Mouse (Mus musculus) hindbrain, embryonic 15.5 days (tissue): ENCODE data around the gene Prkch. TPM values are rescaled to one million over a fixed set of nuclear protein-coding genes. Genes with fewer than 3 reads are reported as not detected.

Experiments
- ATAC-seq: fragments of 200-750 bp; cut with Nextera tagmentation; 2 replicates; pipeline ENCODE4 v1.8.0; 2017; ENCODE audit warnings: low read depth, moderate number of reproducible peaks, moderate TSS enrichment; ENCODE audit not compliant: low FRiP score
- H3K27ac ChIP-seq: fragments of 300-500 bp; sonication (generic); replicated peaks from 2 replicates; pipeline ENCODE4 v1.5.1; 2015; ENCODE audit warnings: mild to moderate bottlenecking, inconsistent platforms
- H3K27me3 ChIP-seq: fragments of 300-500 bp; sonication (generic); 2 replicates; pipeline ENCODE4 v1.6.1; 2015; ENCODE audit warnings: control low read depth, inconsistent platforms
- H3K36me3 ChIP-seq: fragments of 300-500 bp; sonication (generic); 2 replicates; pipeline ENCODE4 v1.6.1; 2015; ENCODE audit warnings: control low read depth, inconsistent platforms
- H3K4me1 ChIP-seq: fragments of 300-500 bp; sonication (generic); replicated peaks from 2 replicates; pipeline ENCODE4 v1.6.1; 2015; ENCODE audit warnings: control low read depth, inconsistent platforms
- H3K4me2 ChIP-seq: fragments of 300-500 bp; sonication (generic); 2 replicates; pipeline ENCODE4 v1.6.1; 2015; ENCODE audit warnings: moderate library complexity, mild to moderate bottlenecking, inconsistent platforms
- H3K4me3 ChIP-seq: fragments of 300-500 bp; sonication (generic); 2 replicates; pipeline ENCODE4 v1.5.1; 2015; ENCODE audit warnings: mild to moderate bottlenecking, inconsistent platforms
- H3K9ac ChIP-seq: fragments of 300-500 bp; sonication (generic); 2 replicates; pipeline ENCODE4 v1.6.1; 2015; ENCODE audit warnings: inconsistent platforms
- H3K9me3 ChIP-seq: fragments of 300-500 bp; sonication (generic); 2 replicates; pipeline ENCODE4 v1.6.1; 2016; ENCODE audit warnings: control low read depth, inconsistent platforms
- WGBS: fragments of 180-500 bp; shearing (Covaris S2); methylation state at CpG from one replicate; pipeline ENCODE4 v1.1.7; 2015; 5-methylcytosine and 5-hydroxymethylcytosine counted together
- polyA plus RNA-seq: library from polyadenylated mRNA; unstranded; fragments of >200 nt; fragmentation: Nextera tagmentation; extraction: Ambion mirVana; gene quantifications from 2 replicates; pipeline ENCODE4 v1.2.1, GENCODE M21; 2015

Gene Prkch
- polyA plus RNA-seq, 1 experiment from 2014 or later = 8.6 TPM

GRCm38 (mm10) chr12:73746072-73746471 lies 161.5 kb downstream of the Prkch start:
- Histone ChIP-seq H3K4me1 (no peaks in the 10 kb centered on the region), H3K4me2 (no peak overlapping the region), H3K36me3 (no peaks in the 10 kb centered on the region), H3K27me3 (no peaks in the 10 kb centered on the region), H3K4me3 (no peak overlapping the region), H3K9me3 (no peaks in the 10 kb centered on the region), H3K9ac (no peak overlapping the region), H3K27ac (no peak overlapping the region)
- WGBS = 92% methylated on average over 6 of the region's 6 CpGs
- no peak for ATAC-seq

GRCm38 (mm10) chr12:73748373-73748772 lies 163.8 kb downstream of the Prkch start:
- no peak overlapping the region for H3K27ac ChIP-seq
- no peaks in the 10 kb centered on the region for H3K9me3 ChIP-seq
- H3K9ac ChIP-seq = no peak overlapping the region
- no peaks in the 10 kb centered on the region for H3K27me3 ChIP-seq
- no peak overlapping the region for H3K4me2 ChIP-seq
- H3K36me3 ChIP-seq = no peaks in the 10 kb centered on the region
- WGBS = 92% methylated on average over 3 of the region's 3 CpGs
- H3K4me3 ChIP-seq = no peak overlapping the region
- H3K4me1 ChIP-seq = no peaks in the 10 kb centered on the region
- no peak for ATAC-seq

- H3K9ac ChIP-seq = no peak overlapping the region
- no peak overlapping the region; the same call in 1 of the 2 replicates for H3K27ac ChIP-seq
- peaks cover 6% of the 10 kb centered on the region; the same call in 1 of the 2 replicates for H3K4me1 ChIP-seq
- H3K4me2 ChIP-seq = no peak overlapping the region
- H3K36me3 ChIP-seq = no peaks in the 10 kb centered on the region
- no peak for ATAC-seq
- WGBS = 72% methylated on average over 9 of the region's 9 CpGs
- H3K27me3 ChIP-seq = no peaks in the 10 kb centered on the region
- no peak overlapping the region for H3K4me3 ChIP-seq
- H3K9me3 ChIP-seq = no peaks in the 10 kb centered on the region
Observed at GRCm38 (mm10) chr12:73754476-73755150, 170.0 kb downstream of the Prkch start.

GRCm38 (mm10) chr12:73755646-73756045 lies 171.1 kb downstream of the Prkch start:
- Histone ChIP-seq H3K4me2 (no peak overlapping the region), H3K4me1 (peaks cover 6% of the 10 kb centered on the region; the same call in 1 of the 2 replicates), H3K36me3 (no peaks in the 10 kb centered on the region), H3K9me3 (no peaks in the 10 kb centered on the region), H3K4me3 (no peak overlapping the region), H3K27me3 (no peaks in the 10 kb centered on the region), H3K9ac (no peak overlapping the region), H3K27ac (no peak overlapping the region)
- WGBS = 88% methylated on average over 8 of the region's 8 CpGs
- ATAC-seq = no peak

- H3K9me3 ChIP-seq = no peaks in the 10 kb centered on the region
- H3K27ac ChIP-seq = no peak overlapping the region
- H3K36me3 ChIP-seq = no peaks in the 10 kb centered on the region
- no peak for ATAC-seq
- peaks cover 6% of the 10 kb centered on the region; the same call in 1 of the 2 replicates for H3K4me1 ChIP-seq
- 90% methylated on average over 6 of the region's 6 CpGs for WGBS
- H3K4me3 ChIP-seq = no peak overlapping the region
- H3K27me3 ChIP-seq = no peaks in the 10 kb centered on the region
- H3K9ac ChIP-seq = no peak overlapping the region
- H3K4me2 ChIP-seq = no peak overlapping the region
Observed at GRCm38 (mm10) chr12:73756527-73756926, 171.9 kb downstream of the Prkch start.

GRCm38 (mm10) chr12:73762001-73762400 lies 177.4 kb downstream of the Prkch start:
- Histone ChIP-seq H3K4me2 (no peak overlapping the region), H3K27me3 (no peaks in the 10 kb centered on the region), H3K36me3 (no peaks in the 10 kb centered on the region), H3K27ac (no peak overlapping the region), H3K9ac (no peak overlapping the region), H3K4me3 (no peak overlapping the region), H3K4me1 (peaks cover 3% of the 10 kb centered on the region; the same call in 1 of the 2 replicates), H3K9me3 (no peaks in the 10 kb centered on the region)
- no peak for ATAC-seq
- 71% methylated on average over 6 of the region's 6 CpGs for WGBS

- Histone ChIP-seq H3K9ac (no peak overlapping the region), H3K36me3 (no peaks in the 10 kb centered on the region), H3K9me3 (no peaks in the 10 kb centered on the region), H3K4me1 (peaks cover 3% of the 10 kb centered on the region; the same call in 1 of the 2 replicates), H3K4me3 (no peak overlapping the region), H3K4me2 (no peak overlapping the region), H3K27ac (no peak overlapping the region), H3K27me3 (no peaks in the 10 kb centered on the region)
- 69% methylated on average over 3 of the region's 3 CpGs for WGBS
- no peak for ATAC-seq
Observed at GRCm38 (mm10) chr12:73762762-73763161, 178.2 kb downstream of the Prkch start.

- ATAC-seq = no peak
- WGBS = 69% methylated on average over 15 of the region's 15 CpGs
- Histone ChIP-seq H3K4me2 (no peak overlapping the region), H3K4me1 (peaks cover 3% of the 10 kb centered on the region; the same call in 1 of the 2 replicates), H3K27me3 (no peaks in the 10 kb centered on the region), H3K9ac (no peak overlapping the region), H3K27ac (no peak overlapping the region), H3K4me3 (no peak overlapping the region), H3K36me3 (no peaks in the 10 kb centered on the region), H3K9me3 (no peaks in the 10 kb centered on the region)
Observed at GRCm38 (mm10) chr12:73764649-73765525, 180.3 kb downstream of the Prkch start.

- 92% methylated on average over 8 of the region's 8 CpGs for WGBS
- Histone ChIP-seq H3K4me2 (no peak overlapping the region), H3K9me3 (no peaks in the 10 kb centered on the region), H3K36me3 (no peaks in the 10 kb centered on the region), H3K4me1 (peaks cover 3% of the 10 kb centered on the region; the same call in 1 of the 2 replicates), H3K27ac (no peak overlapping the region), H3K9ac (no peak overlapping the region), H3K4me3 (no peak overlapping the region), H3K27me3 (no peaks in the 10 kb centered on the region)
- no peak for ATAC-seq
Observed at GRCm38 (mm10) chr12:73766152-73766551, 181.6 kb downstream of the Prkch start.

- WGBS = 55% methylated on average over 5 of the region's 5 CpGs
- Histone ChIP-seq H3K27ac (0 out of 2 replicates have a peak overlapping the region, but pooled peaks have one; percentile 25), H3K36me3 (no peaks in the 10 kb centered on the region), H3K9me3 (no peaks in the 10 kb centered on the region), H3K9ac (no peak overlapping the region), H3K27me3 (no peaks in the 10 kb centered on the region), H3K4me1 (peaks cover 3% of the 10 kb centered on the region; the same call in 1 of the 2 replicates), H3K4me3 (no peak overlapping the region), H3K4me2 (no peak overlapping the region)
- no peak for ATAC-seq
Observed at GRCm38 (mm10) chr12:73768788-73769187, 184.2 kb downstream of the Prkch start.

GRCm38 (mm10) chr12:73769536-73769935 lies 184.9 kb downstream of the Prkch start:
- no peak for ATAC-seq
- peaks cover 3% of the 10 kb centered on the region; the same call in 1 of the 2 replicates for H3K4me1 ChIP-seq
- H3K4me3 ChIP-seq = no peak overlapping the region
- no peaks in the 10 kb centered on the region for H3K36me3 ChIP-seq
- H3K27ac ChIP-seq = no peak overlapping the region
- no peak overlapping the region for H3K9ac ChIP-seq
- no peaks in the 10 kb centered on the region for H3K27me3 ChIP-seq
- WGBS = 93% methylated on average over 6 of the region's 6 CpGs
- H3K4me2 ChIP-seq = no peak overlapping the region
- no peaks in the 10 kb centered on the region for H3K9me3 ChIP-seq

- no peaks in the 10 kb centered on the region for H3K9me3 ChIP-seq
- H3K4me1 ChIP-seq = no peaks in the 10 kb centered on the region
- ATAC-seq = no peak
- H3K27me3 ChIP-seq = no peaks in the 10 kb centered on the region
- no peak overlapping the region for H3K4me2 ChIP-seq
- H3K4me3 ChIP-seq = no peak overlapping the region
- H3K36me3 ChIP-seq = no peaks in the 10 kb centered on the region
- 73% methylated on average over 1 of the region's 1 CpGs for WGBS
- no peak overlapping the region for H3K9ac ChIP-seq
- no peak overlapping the region for H3K27ac ChIP-seq
Observed at GRCm38 (mm10) chr12:73770771-73771170, 186.2 kb downstream of the Prkch start.
